Mouse (Mus musculus) cerebellum, adult 2 months (tissue): ENCODE results near the gene Loxl4.

Experiments
- CTCF ChIP-seq: fragments of 200-500 bp; IDR thresholded peaks from 2 replicates; pipeline ENCODE4 v1.5.1; 2011; ENCODE audit warnings: low read depth, mild to moderate bottlenecking, control low read depth, low read length, moderate library complexity, borderline replicate concordance; ENCODE audit not compliant: insufficient read depth
- POLR2A ChIP-seq: fragments of 200-500 bp; IDR thresholded peaks from 2 replicates; pipeline ENCODE4 v1.6.1; 2011; ENCODE audit warnings: low read length, control low read depth, borderline replicate concordance; ENCODE audit not compliant: insufficient read depth

GRCm38 (mm10) chr19:42660244-42660565 lies 47.6 kb upstream of the Loxl4 start:
- no peak for TF ChIP-seq CTCF
- no peak for TF ChIP-seq POLR2A
